Mouse (Mus musculus) lung, postnatal 0 days (tissue): ENCODE data around the gene Hspg2. TPM values are rescaled to one million over a fixed set of nuclear protein-coding genes. Genes with fewer than 3 reads are reported as not detected.

Experiments
- ATAC-seq: fragments of 200-750 bp; cut with Nextera tagmentation; 2 replicates; pipeline ENCODE4 v1.8.0; 2017; ENCODE audit warnings: moderate library complexity
- DNase-seq: peaks from one replicate; pipeline ENCODE4 v3.0.0-alpha.2; 2016; ENCODE audit warnings: low spot score
- H3K27ac ChIP-seq: fragments of 300-500 bp; sonication (generic); 2 replicates; pipeline ENCODE4 v1.5.1; 2014; ENCODE audit warnings: antibody characterized with exemption, mild to moderate bottlenecking, low read length, mixed read lengths
- H3K27me3 ChIP-seq: fragments of 300-500 bp; sonication (generic); replicated peaks from 2 replicates; pipeline ENCODE4 v1.6.1; 2014; ENCODE audit warnings: low read length, mixed read lengths; ENCODE audit not compliant: insufficient read depth
- H3K36me3 ChIP-seq: fragments of 300-500 bp; sonication (generic); 2 replicates; pipeline ENCODE4 v1.6.1; 2014; ENCODE audit warnings: low read length, mixed read lengths; ENCODE audit not compliant: insufficient read depth
- H3K4me1 ChIP-seq: fragments of 300-500 bp; sonication (generic); 2 replicates; pipeline ENCODE4 v1.6.1; 2014; ENCODE audit warnings: antibody characterized with exemption, low read depth, low read length, mixed read lengths; ENCODE audit not compliant: insufficient read depth
- H3K4me2 ChIP-seq: fragments of 300-500 bp; sonication (generic); replicated peaks from 2 replicates; pipeline ENCODE4 v1.6.1; 2014; ENCODE audit warnings: low read depth, mild to moderate bottlenecking, low read length, moderate library complexity, mixed read lengths
- H3K4me3 ChIP-seq: fragments of 300-500 bp; sonication (generic); 2 replicates; pipeline ENCODE4 v1.5.1; 2014; ENCODE audit warnings: low read depth, low read length
- H3K9ac ChIP-seq: fragments of 300-500 bp; sonication (generic); replicated peaks from 2 replicates; pipeline ENCODE4 v1.6.1; 2014; ENCODE audit warnings: low read depth, mild to moderate bottlenecking
- H3K9me3 ChIP-seq: fragments of 300-500 bp; sonication (generic); 2 replicates; pipeline ENCODE4 v1.6.1; 2016; ENCODE audit warnings: low read length, mixed read lengths
- CTCF ChIP-seq: IDR thresholded peaks from 2 replicates; pipeline ENCODE4 v1.5.1; 2016; ENCODE audit warnings: antibody characterized with exemption, mild to moderate bottlenecking
- EP300 ChIP-seq: IDR thresholded peaks from 2 replicates; pipeline ENCODE4 v1.6.1; 2016; ENCODE audit warnings: antibody characterized with exemption, mild to moderate bottlenecking, control low read depth
- WGBS: fragments of 180-500 bp; shearing (Covaris S2); extraction: QIAGEN DNeasy Blood & Tissue Kit; methylation state at CpG from one replicate; pipeline ENCODE4 v1.1.7; 2014; 5-methylcytosine and 5-hydroxymethylcytosine counted together
- polyA plus RNA-seq: library from polyadenylated mRNA; unstranded; fragments of >200 nt; fragmentation: Nextera tagmentation; extraction: Ambion mirVana; gene quantifications from 2 replicates; pipeline ENCODE4 v1.2.1, GENCODE M21; 2015

Gene Hspg2
- polyA plus RNA-seq, 1 experiment from 2014 or later: 25.3 TPM

GRCm38 (mm10) chr4:137502801-137503200 is 34.2 kb downstream of the Hspg2 start:
- peaks cover 13% of the 10 kb centered on the region; the same call in 1 of the 2 replicates for H3K4me1 ChIP-seq

GRCm38 (mm10) chr4:137503509-137503971 is 35.0 kb downstream of the Hspg2 start:
- H3K4me2 ChIP-seq: no peak overlapping the region
- no peak overlapping the region for H3K27ac ChIP-seq
- peak; percentile 13 for ATAC-seq
- DNase-seq: no peak
- TF ChIP-seq EP300 (no peak), CTCF (no peak)
- no peak overlapping the region for H3K4me3 ChIP-seq
- no peak overlapping the region for H3K9ac ChIP-seq
- peaks cover 8% of the 10 kb centered on the region; the same call in 1 of the 2 replicates for H3K4me1 ChIP-seq
- no peaks in the 10 kb centered on the region for H3K27me3 ChIP-seq
- no peaks in the 10 kb centered on the region for H3K9me3 ChIP-seq
- 53% methylated on average over 6 of the region's 6 CpGs for WGBS
- H3K36me3 ChIP-seq: 0 out of 2 replicates have a peak, but pooled peaks cover 12% of the 10 kb centered on the region

More at GRCm38 (mm10) chr4:137502801-137503200, 34.2 kb downstream of the Hspg2 start:
- no peak for TF ChIP-seq EP300
- TF ChIP-seq CTCF: no peak
- 65% methylated on average over 7 of the region's 7 CpGs for WGBS
- no peak for DNase-seq
- no peak overlapping the region for H3K4me2 ChIP-seq
- H3K27me3 ChIP-seq: no peaks in the 10 kb centered on the region
- H3K4me3 ChIP-seq: no peak overlapping the region
- no peak overlapping the region for H3K27ac ChIP-seq
- H3K9me3 ChIP-seq: no peaks in the 10 kb centered on the region
- H3K9ac ChIP-seq: no peak overlapping the region
- H3K36me3 ChIP-seq: peaks cover 12% of the 10 kb centered on the region; the same call in 1 of the 2 replicates
- no peak for ATAC-seq

- Histone ChIP-seq H3K27me3 (no peaks in the 10 kb centered on the region), H3K4me2 (no peak overlapping the region), H3K4me1 (no peaks in the 10 kb centered on the region), H3K27ac (peak overlapping the region; percentile 38; the same call in 1 of the 2 replicates), H3K36me3 (0 out of 2 replicates have a peak, but pooled peaks cover 15% of the 10 kb centered on the region), H3K4me3 (no peak overlapping the region), H3K9me3 (no peaks in the 10 kb centered on the region), H3K9ac (no peak overlapping the region)
- DNase-seq (peak; percentile 85), ATAC-seq (peak; percentile 88)
- WGBS: 43% methylated on average over 10 of the region's 10 CpGs
- peak; percentile 84 for TF ChIP-seq EP300
- no peak for TF ChIP-seq CTCF
Observed at GRCm38 (mm10) chr4:137506629-137507028, 38.1 kb downstream of the Hspg2 start.

- H3K9me3 ChIP-seq: no peaks in the 10 kb centered on the region
- no peak overlapping the region for H3K4me3 ChIP-seq
- no peak overlapping the region for H3K27ac ChIP-seq
- no peaks in the 10 kb centered on the region for H3K27me3 ChIP-seq
- DNase-seq (no peak), ATAC-seq (peak; percentile 18; the same call in 1 of the 2 replicates)
- H3K36me3 ChIP-seq: 0 out of 2 replicates have a peak, but pooled peaks cover 3% of the 10 kb centered on the region
- TF ChIP-seq EP300: no peak
- no peak for TF ChIP-seq CTCF
- H3K9ac ChIP-seq: no peak overlapping the region
- 69% methylated on average over 9 of the region's 9 CpGs for WGBS
- no peak overlapping the region for H3K4me2 ChIP-seq
- H3K4me1 ChIP-seq: no peaks in the 10 kb centered on the region
Observed at GRCm38 (mm10) chr4:137509528-137509927, 41.0 kb downstream of the Hspg2 start.

GRCm38 (mm10) chr4:137510021-137510696 is 41.6 kb downstream of the Hspg2 start:
- Histone ChIP-seq H3K9me3 (no peaks in the 10 kb centered on the region), H3K4me1 (no peaks in the 10 kb centered on the region), H3K4me2 (no peak overlapping the region), H3K27me3 (no peaks in the 10 kb centered on the region), H3K4me3 (no peak overlapping the region), H3K9ac (no peak overlapping the region), H3K27ac (no peak overlapping the region), H3K36me3 (0 out of 2 replicates have a peak, but pooled peaks cover 5% of the 10 kb centered on the region)
- TF ChIP-seq EP300: no peak
- no peak for ATAC-seq
- 88% methylated on average over 13 of the region's 15 CpGs for WGBS
- no peak for DNase-seq

- H3K36me3 ChIP-seq: 0 out of 2 replicates have a peak, but pooled peaks cover 8% of the 10 kb centered on the region
- no peaks in the 10 kb centered on the region for H3K4me1 ChIP-seq
- no peak overlapping the region for H3K9ac ChIP-seq
- ATAC-seq (no peak), DNase-seq (no peak)
- WGBS: 86% methylated on average over 6 of the region's 6 CpGs
- no peaks in the 10 kb centered on the region for H3K27me3 ChIP-seq
- no peak for TF ChIP-seq CTCF
- TF ChIP-seq EP300: no peak
- no peaks in the 10 kb centered on the region for H3K9me3 ChIP-seq
- no peak overlapping the region for H3K27ac ChIP-seq
- H3K4me2 ChIP-seq: no peak overlapping the region
- H3K4me3 ChIP-seq: no peak overlapping the region
Observed at GRCm38 (mm10) chr4:137512897-137513296, 44.3 kb downstream of the Hspg2 start.
